Mouse (Mus musculus) heart, embryonic 11.5 days (tissue): ENCODE results near the gene Serpind1. TPM values are rescaled to one million over a fixed set of nuclear protein-coding genes. Genes with fewer than 3 reads are reported as not detected.

Experiments used
- ATAC-seq: fragments of 200-750 bp; cut with Nextera tagmentation; replicated peaks from 2 replicates; pipeline ENCODE4 v1.8.0; 2017; ENCODE audit warnings: moderate library complexity; ENCODE audit not compliant: insufficient number of reproducible peaks, low FRiP score, low TSS enrichment
- H3K27ac ChIP-seq: fragments of 300-500 bp; sonication (generic); 2 replicates; pipeline ENCODE4 v1.5.1; 2014; ENCODE audit warnings: mild to moderate bottlenecking, low read depth, low read length
- H3K27me3 ChIP-seq: fragments of 300-500 bp; sonication (generic); 2 replicates; pipeline ENCODE4 v1.6.1; 2014; ENCODE audit warnings: mild to moderate bottlenecking, low read length, mixed read lengths; ENCODE audit not compliant: control insufficient read depth, insufficient read depth
- H3K36me3 ChIP-seq: fragments of 300-500 bp; sonication (generic); 2 replicates; pipeline ENCODE4 v1.6.1; 2014; ENCODE audit warnings: mild to moderate bottlenecking, low read length, moderate library complexity, mixed read lengths; ENCODE audit not compliant: control insufficient read depth, insufficient read depth
- H3K4me1 ChIP-seq: fragments of 300-500 bp; sonication (generic); 2 replicates; pipeline ENCODE4 v1.6.1; 2014; ENCODE audit warnings: low read length; ENCODE audit not compliant: control insufficient read depth, insufficient read depth
- H3K4me2 ChIP-seq: fragments of 300-500 bp; sonication (generic); 2 replicates; pipeline ENCODE4 v1.6.1; 2014; ENCODE audit warnings: mild to moderate bottlenecking, moderate library complexity
- H3K4me3 ChIP-seq: fragments of 300-500 bp; sonication (generic); 2 replicates; pipeline ENCODE4 v1.5.1; 2014; ENCODE audit warnings: low read depth, low read length
- H3K9ac ChIP-seq: fragments of 300-500 bp; sonication (generic); 2 replicates; pipeline ENCODE4 v1.6.1; 2014; ENCODE audit warnings: mild to moderate bottlenecking, low read depth, low read length, moderate library complexity
- H3K9me3 ChIP-seq: fragments of 300-500 bp; sonication (generic); replicated peaks from 2 replicates; pipeline ENCODE4 v1.6.1; 2016; ENCODE audit warnings: low read length; ENCODE audit not compliant: control insufficient read depth
- WGBS: fragments of 180-500 bp; shearing (Covaris S2); extraction: QIAGEN DNeasy Blood & Tissue Kit; methylation state at CpG from one replicate; pipeline ENCODE4 v1.1.7; 2014; ENCODE audit not compliant: insufficient replicate concordance; 5-methylcytosine and 5-hydroxymethylcytosine counted together
- polyA plus RNA-seq: library from polyadenylated mRNA; unstranded; fragments of >200 nt; fragmentation: Nextera tagmentation; extraction: Ambion mirVana; gene quantifications from 2 replicates; pipeline ENCODE4 v1.2.1, GENCODE M21; 2014

Gene Serpind1
- 0.61 and 2.5 TPM in 2 replicates for polyA plus RNA-seq

DNA sequence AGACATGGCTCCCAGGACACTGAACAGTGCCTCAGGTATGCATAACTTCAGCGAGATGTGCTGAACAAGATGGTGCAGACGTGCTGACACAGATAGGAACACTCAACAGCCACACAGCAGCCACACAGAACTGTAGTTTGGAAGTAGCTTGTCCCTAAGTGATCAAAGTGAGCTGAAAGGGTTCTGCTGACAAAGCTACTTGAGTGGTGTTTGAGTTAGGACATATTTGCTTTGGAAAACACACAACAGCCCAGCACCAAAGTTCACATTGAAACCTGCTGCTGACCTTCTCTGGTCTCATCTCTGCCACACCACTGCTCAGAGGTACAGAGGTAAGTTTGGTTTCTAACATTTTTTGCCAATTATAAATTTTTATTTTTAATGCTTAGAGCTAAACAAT lies at the start of gene Serpind1:
Gene Serpind1, plus strand, starts transcription at position 256 of the 400 bp plus-strand sequence.
- H3K4me3 ChIP-seq: no peak within 1 kb of the TSS
- H3K9me3 ChIP-seq: no peaks in the 10 kb centered on the region
- H3K4me1 ChIP-seq: no peaks in the 10 kb centered on the region
- no peak within 1 kb of the TSS for H3K27ac ChIP-seq
- 44% methylated on average over 2 of the region's 2 CpGs for WGBS
- no peaks in the 10 kb centered on the region for H3K36me3 ChIP-seq
- no peak within 1 kb of the TSS for H3K9ac ChIP-seq
- H3K4me2 ChIP-seq: no peak within 1 kb of the TSS
- H3K27me3 ChIP-seq: no peaks in the 10 kb centered on the region
- no peak for ATAC-seq

DNA sequence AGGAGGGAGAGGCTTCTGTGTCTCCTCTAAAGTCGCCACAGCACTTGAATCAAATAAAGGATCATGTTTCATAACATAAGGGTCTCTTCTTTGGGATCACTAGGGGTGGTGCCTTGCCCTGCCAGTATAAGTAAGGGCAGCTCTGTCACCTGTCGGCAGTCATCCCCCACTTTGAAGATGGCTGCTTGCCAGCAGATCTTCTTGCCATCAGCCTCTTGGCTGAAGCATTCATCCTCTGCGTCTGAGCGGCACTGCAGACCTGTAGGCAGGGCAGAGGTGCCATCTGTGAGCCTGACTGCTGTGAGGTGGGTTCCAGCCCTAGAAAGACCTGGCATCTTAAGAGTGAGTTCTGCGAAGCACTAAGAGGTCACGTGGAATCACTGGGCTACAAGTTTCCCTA lies 48.0 kb upstream of the Serpind1 start:
- WGBS: 72% methylated on average over 6 of the region's 6 CpGs
- Histone ChIP-seq H3K36me3 (peaks cover 35% of the 10 kb centered on the region), H3K9me3 (no peaks in the 10 kb centered on the region), H3K9ac (no peak overlapping the region), H3K4me2 (no peak overlapping the region), H3K27ac (no peak overlapping the region), H3K4me3 (no peak overlapping the region), H3K4me1 (peaks cover 2% of the 10 kb centered on the region; the same call in 1 of the 2 replicates), H3K27me3 (peaks cover 11% of the 10 kb centered on the region)
- ATAC-seq: no peak

DNA sequence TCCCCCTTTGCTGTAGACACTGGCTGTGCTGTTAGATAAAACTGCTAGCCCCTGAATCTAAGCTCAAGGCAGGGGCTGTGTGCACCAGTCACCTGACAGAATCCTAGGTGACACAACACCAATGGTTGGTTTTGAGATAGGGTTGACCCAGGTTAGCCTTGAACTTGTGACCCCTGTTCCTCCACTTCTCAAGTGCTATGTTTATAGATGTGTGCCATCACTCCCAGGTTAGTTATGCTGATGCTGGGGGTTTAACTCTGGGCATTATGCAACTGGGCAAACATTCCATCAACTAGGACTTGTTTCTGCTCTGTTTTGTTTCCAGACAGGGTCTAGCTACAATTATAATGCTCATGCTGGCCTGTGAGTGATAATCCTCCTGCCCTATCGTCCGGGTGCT lies 44.1 kb upstream of the Serpind1 start:
- H3K4me3 ChIP-seq: no peak overlapping the region
- no peaks in the 10 kb centered on the region for H3K27me3 ChIP-seq
- H3K27ac ChIP-seq: no peak overlapping the region
- no peak for ATAC-seq
- H3K36me3 ChIP-seq: peaks cover 24% of the 10 kb centered on the region
- no peak overlapping the region for H3K4me2 ChIP-seq
- 0 out of 2 replicates have a peak, but pooled peaks cover 2% of the 10 kb centered on the region for H3K4me1 ChIP-seq
- WGBS: 90% methylated on average over 2 of the region's 2 CpGs
- H3K9me3 ChIP-seq: no peaks in the 10 kb centered on the region
- H3K9ac ChIP-seq: no peak overlapping the region

GRCm38 (mm10) chr16:17291016-17291415 lies 40.2 kb upstream of the Serpind1 start:
- Histone ChIP-seq H3K27ac (no peak overlapping the region), H3K36me3 (peaks cover 14% of the 10 kb centered on the region; the same call in 1 of the 2 replicates), H3K9ac (no peak overlapping the region), H3K4me2 (no peak overlapping the region), H3K27me3 (no peaks in the 10 kb centered on the region), H3K4me3 (no peak overlapping the region), H3K4me1 (no peaks in the 10 kb centered on the region), H3K9me3 (no peaks in the 10 kb centered on the region)
- ATAC-seq: no peak
- 93% methylated on average over 2 of the region's 2 CpGs for WGBS

- no peaks in the 10 kb centered on the region for H3K9me3 ChIP-seq
- H3K9ac ChIP-seq: no peak overlapping the region
- no peak overlapping the region for H3K4me2 ChIP-seq
- ATAC-seq: no peak
- no peaks in the 10 kb centered on the region for H3K4me1 ChIP-seq
- no peaks in the 10 kb centered on the region for H3K27me3 ChIP-seq
- H3K4me3 ChIP-seq: no peak overlapping the region
- no peak overlapping the region for H3K27ac ChIP-seq
- H3K36me3 ChIP-seq: peaks cover 19% of the 10 kb centered on the region; the same call in 1 of the 2 replicates
- WGBS: 4% methylated on average over 2 of the region's 2 CpGs
These were observed 38.4 kb upstream of the Serpind1 start for GRCm38 (mm10) chr16:17292751-17293150.

GRCm38 (mm10) chr16:17300818-17301217 lies 30.4 kb upstream of the Serpind1 start:
- Histone ChIP-seq H3K4me3 (no peak overlapping the region), H3K4me2 (no peak overlapping the region), H3K4me1 (no peaks in the 10 kb centered on the region), H3K27me3 (no peaks in the 10 kb centered on the region), H3K27ac (no peak overlapping the region), H3K36me3 (peaks cover 31% of the 10 kb centered on the region), H3K9ac (no peak overlapping the region), H3K9me3 (no peaks in the 10 kb centered on the region)
- no peak for ATAC-seq
- 92% methylated on average over 3 of the region's 3 CpGs for WGBS

GRCm38 (mm10) chr16:17303521-17304245 lies 27.5 kb upstream of the Serpind1 start:
- no peak overlapping the region for H3K27ac ChIP-seq
- 78% methylated on average over 5 of the region's 5 CpGs for WGBS
- no peak overlapping the region for H3K4me2 ChIP-seq
- no peak overlapping the region for H3K9ac ChIP-seq
- no peaks in the 10 kb centered on the region for H3K27me3 ChIP-seq
- H3K9me3 ChIP-seq: no peaks in the 10 kb centered on the region
- H3K4me1 ChIP-seq: no peaks in the 10 kb centered on the region
- no peak for ATAC-seq
- peaks cover 20% of the 10 kb centered on the region for H3K36me3 ChIP-seq
- no peak overlapping the region for H3K4me3 ChIP-seq

- Histone ChIP-seq H3K4me2 (no peak overlapping the region), H3K9ac (no peak overlapping the region), H3K4me1 (no peaks in the 10 kb centered on the region), H3K36me3 (peaks cover 12% of the 10 kb centered on the region), H3K27me3 (no peaks in the 10 kb centered on the region), H3K4me3 (no peak overlapping the region), H3K27ac (no peak overlapping the region), H3K9me3 (no peaks in the 10 kb centered on the region)
- WGBS: 87% methylated on average over 5 of the region's 5 CpGs
- no peak for ATAC-seq
These were observed 23.7 kb upstream of the Serpind1 start for GRCm38 (mm10) chr16:17307461-17307860.

DNA sequence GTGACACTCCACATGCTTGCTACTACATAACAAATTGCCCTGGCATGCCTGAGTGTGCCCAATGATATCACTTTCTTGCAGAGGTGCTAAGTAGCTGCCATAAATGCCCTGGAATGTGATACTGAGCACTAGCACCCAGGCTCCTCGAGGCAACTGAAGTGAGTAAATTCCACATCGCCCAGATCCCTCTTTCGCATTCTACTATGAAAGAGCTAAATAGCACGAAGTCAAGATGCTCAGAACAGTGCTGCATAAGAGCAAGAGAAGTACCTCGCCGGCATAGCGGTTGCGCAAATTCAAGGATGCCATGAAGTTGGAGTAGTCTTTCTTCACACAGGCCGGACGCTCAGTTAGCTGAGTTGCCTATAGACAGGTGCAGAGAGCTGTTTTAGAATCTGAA lies 22.1 kb upstream of the Serpind1 start:
- no peak overlapping the region for H3K27ac ChIP-seq
- no peak overlapping the region for H3K9ac ChIP-seq
- H3K4me2 ChIP-seq: no peak overlapping the region
- 93% methylated on average over 10 of the region's 10 CpGs for WGBS
- ATAC-seq: no peak
- H3K4me1 ChIP-seq: no peaks in the 10 kb centered on the region
- H3K4me3 ChIP-seq: no peak overlapping the region
- no peaks in the 10 kb centered on the region for H3K9me3 ChIP-seq
- H3K27me3 ChIP-seq: no peaks in the 10 kb centered on the region
- H3K36me3 ChIP-seq: peaks cover 10% of the 10 kb centered on the region
